Mouse (Mus musculus) C2C12 (cell line): Measurements from ENCODE around the gene Tro.

Experiments used
- CTCF ChIP-seq: IDR thresholded peaks from one replicate; pipeline ENCODE4 v1.5.1; 2011; ENCODE audit not compliant: control insufficient read depth, insufficient read depth, insufficient read length
- MAX ChIP-seq: IDR thresholded peaks from one replicate; pipeline ENCODE4 v1.6.1; 2011; ENCODE audit warnings: mild to moderate bottlenecking, control low read depth
- MYOD1 ChIP-seq: IDR thresholded peaks from one replicate; pipeline ENCODE4 v1.6.1; 2011; ENCODE audit warnings: low read depth; ENCODE audit not compliant: control insufficient read depth, insufficient read length
- MYOG ChIP-seq: IDR thresholded peaks from one replicate; pipeline ENCODE4 v1.6.1; 2011; ENCODE audit not compliant: control insufficient read depth, insufficient read length; ENCODE audit errors: extremely low read depth
- USF1 ChIP-seq: IDR thresholded peaks from one replicate; pipeline ENCODE4 v1.6.1; 2011; ENCODE audit warnings: low read depth, mild to moderate bottlenecking, control low read depth, moderate library complexity

DNA sequence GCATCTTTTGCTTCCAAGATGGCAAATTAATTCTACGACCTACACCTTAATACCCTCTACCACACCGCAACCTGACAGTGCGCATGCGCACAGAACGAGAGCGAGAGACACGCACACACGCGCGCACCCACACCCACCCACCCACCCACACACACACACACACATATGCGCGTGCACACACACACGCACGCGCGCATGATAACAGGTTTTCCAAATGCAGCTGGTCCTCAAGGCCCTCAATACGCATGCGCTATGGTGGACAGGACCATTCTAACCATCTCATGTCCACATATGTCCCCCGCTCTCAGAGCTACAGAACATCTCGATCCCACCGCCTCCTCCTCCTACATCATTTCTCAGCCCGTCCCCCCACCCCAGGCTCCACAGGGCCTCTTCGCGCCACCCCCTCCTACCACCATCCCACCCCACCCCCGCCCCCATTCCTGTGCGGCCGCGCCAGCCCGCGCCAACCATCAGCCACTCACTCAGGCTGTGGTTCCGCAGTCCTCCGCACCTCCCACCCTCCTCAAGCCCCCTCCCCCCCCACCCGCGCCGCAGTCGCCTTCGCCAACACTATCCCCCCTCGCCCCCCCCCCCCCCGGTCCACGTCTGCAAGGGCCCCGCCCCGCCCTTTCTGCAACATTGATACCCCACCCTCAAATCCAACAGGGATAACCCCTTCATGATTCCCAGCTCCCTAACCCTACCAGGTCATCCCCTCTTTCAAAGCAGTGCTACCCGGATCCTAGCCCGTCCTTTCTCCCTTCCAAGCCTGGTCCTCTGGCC, 1.1 kb downstream of the Tro start:
- TF ChIP-seq CTCF (no peak), MAX (no peak), MYOD1 (no peak), USF1 (no peak), MYOG (no peak)
